Mouse (Mus musculus): Measurements from ENCODE around the gene Gm47841. TPM values are rescaled to one million over a fixed set of nuclear protein-coding genes. Genes with fewer than 3 reads are reported as not detected.

The Gm47841 gene
- polyA plus RNA-seq, 1 experiment: not detected

GRCm38 (mm10) chr15:101092121-101092828, 45.1 kb upstream of the Gm47841 start:
- Histone ChIP-seq H3K79me2 (ENCODE audit: control insufficient read depth, insufficient read depth) (no peaks in the 10 kb centered on the region), H3K36me3 (ENCODE audit: control insufficient read depth, insufficient read depth) (no peaks in the 10 kb centered on the region), H3K4me3 (ENCODE audit: insufficient read depth, poor library complexity, severe bottlenecking) (no peak overlapping the region), H3K27me3 (ENCODE audit: control insufficient read depth, insufficient read depth, insufficient read length) (peaks cover 59% of the 10 kb centered on the region), H3K79me3 (ENCODE audit: low read depth) (no peaks in the 10 kb centered on the region), H3ac (ENCODE audit: control insufficient read depth, insufficient read length, low read depth) (no peak overlapping the region)
- TF ChIP-seq FOSL1 (IDR thresholded peaks at IDR 0.05; ENCODE audit: insufficient read depth, low read length, poor library complexity, severe bottlenecking): no peak
- no peak for TF ChIP-seq MAX (IDR thresholded peaks at IDR 0.05)
- TF ChIP-seq MYOD1 (IDR thresholded peaks at IDR 0.05; ENCODE audit: control insufficient read depth, insufficient read length, low read depth): no peak
- no peak for TF ChIP-seq CEBPB (IDR thresholded peaks at IDR 0.05; ENCODE audit: low read depth)
- TF ChIP-seq MYOG (IDR thresholded peaks at IDR 0.05; ENCODE audit: control insufficient read depth, extremely low read depth, insufficient read length): no peak
- no peak for TF ChIP-seq CTCF (IDR thresholded peaks at IDR 0.05; ENCODE audit: control insufficient read depth, insufficient read depth, insufficient read length)
- TF ChIP-seq USF1 (IDR thresholded peaks at IDR 0.05; ENCODE audit: low read depth): no peak

- H3K27me3 ChIP-seq (ENCODE audit: control insufficient read depth, insufficient read depth, insufficient read length): peaks cover 56% of the 10 kb centered on the region
- no peaks in the 10 kb centered on the region for H3K79me3 ChIP-seq (ENCODE audit: low read depth)
- no peak overlapping the region for H3ac ChIP-seq (ENCODE audit: control insufficient read depth, insufficient read length, low read depth)
- TF ChIP-seq MYOD1 (IDR thresholded peaks at IDR 0.05; ENCODE audit: control insufficient read depth, insufficient read length, low read depth) (no peak), USF1 (IDR thresholded peaks at IDR 0.05; ENCODE audit: low read depth) (no peak), MAX (IDR thresholded peaks at IDR 0.05) (no peak), FOSL1 (IDR thresholded peaks at IDR 0.05; ENCODE audit: insufficient read depth, low read length, poor library complexity, severe bottlenecking) (no peak), CEBPB (IDR thresholded peaks at IDR 0.05; ENCODE audit: low read depth) (no peak), CTCF (IDR thresholded peaks at IDR 0.05; ENCODE audit: control insufficient read depth, insufficient read depth, insufficient read length) (no peak), MYOG (IDR thresholded peaks at IDR 0.05; ENCODE audit: control insufficient read depth, extremely low read depth, insufficient read length) (no peak)
- H3K36me3 ChIP-seq (ENCODE audit: control insufficient read depth, insufficient read depth): no peaks in the 10 kb centered on the region
- H3K79me2 ChIP-seq (ENCODE audit: control insufficient read depth, insufficient read depth): no peaks in the 10 kb centered on the region
- no peak overlapping the region for H3K4me3 ChIP-seq (ENCODE audit: insufficient read depth, poor library complexity, severe bottlenecking)
Observed at GRCm38 (mm10) chr15:101091551-101091950, 44.4 kb upstream of the Gm47841 start.

- TF ChIP-seq CTCF (IDR thresholded peaks at IDR 0.05; ENCODE audit: control insufficient read depth, insufficient read depth, insufficient read length) (no peak), FOSL1 (IDR thresholded peaks at IDR 0.05; ENCODE audit: insufficient read depth, low read length, poor library complexity, severe bottlenecking) (no peak), MYOG (IDR thresholded peaks at IDR 0.05; ENCODE audit: control insufficient read depth, extremely low read depth, insufficient read length) (no peak), USF1 (IDR thresholded peaks at IDR 0.05; ENCODE audit: low read depth) (no peak), MAX (IDR thresholded peaks at IDR 0.05) (no peak)
- Histone ChIP-seq H3K36me3 (ENCODE audit: control insufficient read depth, insufficient read depth) (no peaks in the 10 kb centered on the region), H3K4me3 (ENCODE audit: insufficient read depth, poor library complexity, severe bottlenecking) (no peak overlapping the region), H3K79me3 (ENCODE audit: low read depth) (no peaks in the 10 kb centered on the region), H3K79me2 (ENCODE audit: control insufficient read depth, insufficient read depth) (no peaks in the 10 kb centered on the region), H3ac (ENCODE audit: control insufficient read depth, insufficient read length, low read depth) (no peak overlapping the region), H3K27me3 (ENCODE audit: control insufficient read depth, insufficient read depth, insufficient read length) (peaks cover 47% of the 10 kb centered on the region)
Observed at GRCm38 (mm10) chr15:101088291-101088690, 41.1 kb upstream of the Gm47841 start.

- peaks cover 43% of the 10 kb centered on the region for H3K27me3 ChIP-seq (ENCODE audit: control insufficient read depth, insufficient read depth, insufficient read length)
- H3K79me3 ChIP-seq (ENCODE audit: low read depth): no peaks in the 10 kb centered on the region
Observed at GRCm38 (mm10) chr15:101086956-101087355, 39.8 kb upstream of the Gm47841 start.

GRCm38 (mm10) chr15:101086451-101086850, 39.3 kb upstream of the Gm47841 start:
- H3K4me3 ChIP-seq (ENCODE audit: insufficient read depth, poor library complexity, severe bottlenecking): no peak overlapping the region
- H3K79me3 ChIP-seq (ENCODE audit: low read depth): no peaks in the 10 kb centered on the region
- TF ChIP-seq MAX (IDR thresholded peaks at IDR 0.05) (no peak), CEBPB (IDR thresholded peaks at IDR 0.05; ENCODE audit: low read depth) (no peak), FOSL1 (IDR thresholded peaks at IDR 0.05; ENCODE audit: insufficient read depth, low read length, poor library complexity, severe bottlenecking) (no peak), MYOG (IDR thresholded peaks at IDR 0.05; ENCODE audit: control insufficient read depth, extremely low read depth, insufficient read length) (no peak), USF1 (IDR thresholded peaks at IDR 0.05; ENCODE audit: low read depth) (no peak), MYOD1 (IDR thresholded peaks at IDR 0.05; ENCODE audit: control insufficient read depth, insufficient read length, low read depth) (no peak)
- no peak overlapping the region for H3ac ChIP-seq (ENCODE audit: control insufficient read depth, insufficient read length, low read depth)
- H3K27me3 ChIP-seq (ENCODE audit: control insufficient read depth, insufficient read depth, insufficient read length): peaks cover 40% of the 10 kb centered on the region
- H3K79me2 ChIP-seq (ENCODE audit: control insufficient read depth, insufficient read depth): no peaks in the 10 kb centered on the region
- no peaks in the 10 kb centered on the region for H3K36me3 ChIP-seq (ENCODE audit: control insufficient read depth, insufficient read depth)

More at GRCm38 (mm10) chr15:101086956-101087355, 39.8 kb upstream of the Gm47841 start:
- Histone ChIP-seq H3K79me2 (ENCODE audit: control insufficient read depth, insufficient read depth) (no peaks in the 10 kb centered on the region), H3ac (ENCODE audit: control insufficient read depth, insufficient read length, low read depth) (no peak overlapping the region), H3K4me3 (ENCODE audit: insufficient read depth, poor library complexity, severe bottlenecking) (no peak overlapping the region), H3K36me3 (ENCODE audit: control insufficient read depth, insufficient read depth) (no peaks in the 10 kb centered on the region)
- no peak for TF ChIP-seq CTCF (IDR thresholded peaks at IDR 0.05; ENCODE audit: control insufficient read depth, insufficient read depth, insufficient read length)
- no peak for TF ChIP-seq MYOG (IDR thresholded peaks at IDR 0.05; ENCODE audit: control insufficient read depth, extremely low read depth, insufficient read length)
- TF ChIP-seq MYOD1 (IDR thresholded peaks at IDR 0.05; ENCODE audit: control insufficient read depth, insufficient read length, low read depth): no peak
- no peak for TF ChIP-seq USF1 (IDR thresholded peaks at IDR 0.05; ENCODE audit: low read depth)
- TF ChIP-seq CEBPB (IDR thresholded peaks at IDR 0.05; ENCODE audit: low read depth): peak; percentile 50
- no peak for TF ChIP-seq FOSL1 (IDR thresholded peaks at IDR 0.05; ENCODE audit: insufficient read depth, low read length, poor library complexity, severe bottlenecking)

Data from C2C12 (cell line).